11 mouse cellular contexts compared by ENCODE assay signal in genomic region chrX:20571024-20571423, GRCm38 (mm10). TPM values are rescaled to one million over a fixed set of nuclear protein-coding genes. Genes with fewer than 3 reads are reported as not detected.
DNase-seq lines count a peak whose midpoint lies in the region; ATAC-seq and TF ChIP-seq lines count a peak whose summit lies in the region.
"Had no signal": no experiment of that assay in that cellular context is flagged by ENCODE, and none has a peak within 500 bp of the region (broad histone marks: within the 10 kb centered on the region; RNA-seq: fewer than 3 reads in every experiment).

No protein-coding gene starts in this region.

- H3K4me3 ChIP-seq in lung, embryonic 14.5 days (ENCODE audit: low read depth, low read length), result no peak overlapping the region
- no peak overlapping the region for H3K4me3 ChIP-seq in embryonic facial prominence, embryonic 10.5 days
- H3K4me3 ChIP-seq in intestine, embryonic 16.5 days (ENCODE audit: low read length), result no peak overlapping the region
- H3K4me3 ChIP-seq in forebrain, embryonic 16.5 days (replicated peaks; ENCODE audit: low read length), result no peak overlapping the region
- H3K4me3 ChIP-seq: hindbrain, embryonic 15.5 days had no signal

- peak; percentile 95 for ATAC-seq in lung, embryonic 14.5 days (ENCODE audit: insufficient read depth)
- ATAC-seq in intestine, embryonic 16.5 days, result peak; percentile 93
- ATAC-seq in forebrain, embryonic 16.5 days, result no peak

- H3K4me2 ChIP-seq in lung, embryonic 14.5 days, result no peak overlapping the region
- H3K4me2 ChIP-seq in intestine, embryonic 16.5 days (ENCODE audit: low read depth, low read length), result no peak overlapping the region
- H3K4me2 ChIP-seq in forebrain, embryonic 16.5 days (ENCODE audit: low read length), result no peak overlapping the region
- H3K4me2 ChIP-seq: hindbrain, embryonic 15.5 days; midbrain, embryonic 11.5 days had no signal

- H3K9me3 ChIP-seq in lung, embryonic 14.5 days (ENCODE audit: low read depth, low read length), result no peaks in the 10 kb centered on the region
- H3K9me3 ChIP-seq in embryonic facial prominence, embryonic 10.5 days, result no peaks in the 10 kb centered on the region
- H3K9me3 ChIP-seq in intestine, embryonic 16.5 days (ENCODE audit: control insufficient read depth, low read length), result no peaks in the 10 kb centered on the region
- H3K9me3 ChIP-seq in forebrain, embryonic 16.5 days (ENCODE audit: control insufficient read depth, low read length), result no peaks in the 10 kb centered on the region
- H3K9me3 ChIP-seq: hindbrain, embryonic 15.5 days had no signal

- H3K4me1 ChIP-seq in lung, embryonic 14.5 days (ENCODE audit: insufficient read depth), result no peaks in the 10 kb centered on the region
- H3K4me1 ChIP-seq in embryonic facial prominence, embryonic 10.5 days, result no peaks in the 10 kb centered on the region
- no peaks in the 10 kb centered on the region for H3K4me1 ChIP-seq in intestine, embryonic 16.5 days (ENCODE audit: control insufficient read depth, insufficient read depth, low read length)
- no peaks in the 10 kb centered on the region for H3K4me1 ChIP-seq in forebrain, embryonic 16.5 days (replicated peaks; ENCODE audit: control insufficient read depth, insufficient read depth, low read length)
- H3K4me1 ChIP-seq: hindbrain, embryonic 15.5 days had no signal

- DNase-seq in lung, embryonic 14.5 days, result peak; percentile 86
- DNase-seq in lung, postnatal 25 days (ENCODE audit: low spot score), result no peak
- peak; percentile 19 for DNase-seq in embryonic facial prominence, embryonic 10.5 days (ENCODE audit: low spot score)
- peak; percentile 32 for DNase-seq in retina, adult 2 months (ENCODE audit: low read depth, low spot score)
- no peak for DNase-seq in layer of hippocampus, adult 8-10 months (ENCODE audit: low spot score in 2 of 2)
- DNase-seq in frontal cortex, postnatal 14 days (ENCODE audit: low spot score in 2 of 2), result no peak

- H3K27me3 ChIP-seq in lung, embryonic 14.5 days (ENCODE audit: insufficient read depth, low read length), result no peaks in the 10 kb centered on the region
- no peaks in the 10 kb centered on the region for H3K27me3 ChIP-seq in embryonic facial prominence, embryonic 10.5 days (replicated peaks; ENCODE audit: low read depth, poor library complexity, severe bottlenecking)
- H3K27me3 ChIP-seq in intestine, embryonic 16.5 days (replicated peaks; ENCODE audit: control insufficient read depth, insufficient read depth, low read length), result no peaks in the 10 kb centered on the region
- no peaks in the 10 kb centered on the region for H3K27me3 ChIP-seq in forebrain, embryonic 16.5 days (replicated peaks; ENCODE audit: control insufficient read depth, insufficient read depth, low read length)
- H3K27me3 ChIP-seq: CH12.LX; hindbrain, embryonic 15.5 days had no signal

- no peaks in the 10 kb centered on the region for H3K36me3 ChIP-seq in lung, embryonic 14.5 days (ENCODE audit: insufficient read depth)
- no peaks in the 10 kb centered on the region for H3K36me3 ChIP-seq in embryonic facial prominence, embryonic 10.5 days (replicated peaks)
- H3K36me3 ChIP-seq in intestine, embryonic 16.5 days (ENCODE audit: control insufficient read depth, insufficient read depth, low read length), result no peaks in the 10 kb centered on the region
- H3K36me3 ChIP-seq in forebrain, embryonic 16.5 days (ENCODE audit: control insufficient read depth, insufficient read depth), result no peaks in the 10 kb centered on the region
- H3K36me3 ChIP-seq: hindbrain, embryonic 15.5 days had no signal

- no peak overlapping the region for H3K9ac ChIP-seq in lung, embryonic 14.5 days
- no peak overlapping the region for H3K9ac ChIP-seq in intestine, embryonic 16.5 days (ENCODE audit: low read depth, low read length)
- no peak overlapping the region for H3K9ac ChIP-seq in forebrain, embryonic 16.5 days (replicated peaks; ENCODE audit: low read depth, low read length)
- H3K9ac ChIP-seq: hindbrain, embryonic 15.5 days had no signal

- peak overlapping the region; percentile 48; the same call in 1 of the 2 replicates for H3K27ac ChIP-seq in lung, embryonic 14.5 days (ENCODE audit: low read depth)
- H3K27ac ChIP-seq in embryonic facial prominence, embryonic 10.5 days (replicated peaks), result no peak overlapping the region
- H3K27ac ChIP-seq in intestine, embryonic 16.5 days (ENCODE audit: low read length), result no peak overlapping the region
- no peak overlapping the region for H3K27ac ChIP-seq in forebrain, embryonic 16.5 days (ENCODE audit: low read length)
- H3K27ac ChIP-seq: hindbrain, embryonic 15.5 days had no signal

- 23% methylated on average over 2 of the region's 2 CpGs for WGBS in lung, embryonic 14.5 days
- WGBS in embryonic facial prominence, embryonic 10.5 days, result 41% methylated on average over 2 of the region's 2 CpGs
- WGBS in intestine, embryonic 16.5 days, result 23% methylated on average over 2 of the region's 2 CpGs
- 34% methylated on average over 2 of the region's 2 CpGs for WGBS in forebrain, embryonic 16.5 days

- TF ChIP-seq CTCF in lung, embryonic 14.5 days (IDR thresholded peaks at IDR 0.05; ENCODE audit: low read depth), result no peak

RNA-seq across cellular contexts. Expression of gene Rgn, which starts 21.4 kb away (rescaled TPM):
- polyA plus RNA-seq in lung, embryonic 14.5 days (2014; fragmentation: Nextera tagmentation; extraction: Ambion mirVana), result 1.9 and 2.0 TPM in 2 replicates
- polyA plus RNA-seq in embryonic facial prominence, embryonic 10.5 days (2016; fragmentation: Nextera tagmentation; extraction: Ambion mirVana), result 0.17 and 0.45 TPM in 2 replicates
- polyA plus RNA-seq in intestine, embryonic 16.5 days (2015; fragmentation: Nextera tagmentation; extraction: Ambion mirVana), result 72.5 and 77.2 TPM in 2 replicates
- total RNA-seq in layer of hippocampus, adult 8-10 months (2022), result under 1 TPM in 3 of 4 experiments, not detected in 1; 0.27 to 0.39 (median 0.34) TPM
- polyA plus RNA-seq in forebrain, embryonic 16.5 days (2015; fragmentation: Nextera tagmentation; extraction: Ambion mirVana), result 0.20 and 0.25 TPM in 2 replicates
- total RNA-seq: CH12.LX had no signal

RNA-seq across cellular contexts. Expression of gene Rbm10, which starts 46.3 kb away (rescaled TPM):
- 69.8 and 75.1 TPM in 2 replicates for polyA plus RNA-seq in lung, embryonic 14.5 days (2014; fragmentation: Nextera tagmentation; extraction: Ambion mirVana)
- polyA plus RNA-seq in embryonic facial prominence, embryonic 10.5 days (2016; fragmentation: Nextera tagmentation; extraction: Ambion mirVana), result 112 and 113 TPM in 2 replicates
- polyA plus RNA-seq in intestine, embryonic 16.5 days (2015; fragmentation: Nextera tagmentation; extraction: Ambion mirVana), result 55.1 and 55.3 TPM in 2 replicates
- 10 to 100 TPM; 40.4 to 59.9 (median 50.0) TPM for total RNA-seq in layer of hippocampus, adult 8-10 months (2022)
- 62.9 and 65.3 TPM in 2 replicates for polyA plus RNA-seq in forebrain, embryonic 16.5 days (2015; fragmentation: Nextera tagmentation; extraction: Ambion mirVana)

RNA-seq across cellular contexts. Expression of gene Ndufb11, which starts 46.4 kb away (rescaled TPM):
- polyA plus RNA-seq in lung, embryonic 14.5 days (2014; fragmentation: Nextera tagmentation; extraction: Ambion mirVana), result 243 and 245 TPM in 2 replicates
- 174 and 176 TPM in 2 replicates for polyA plus RNA-seq in embryonic facial prominence, embryonic 10.5 days (2016; fragmentation: Nextera tagmentation; extraction: Ambion mirVana)
- polyA plus RNA-seq in intestine, embryonic 16.5 days (2015; fragmentation: Nextera tagmentation; extraction: Ambion mirVana), result 269 and 279 TPM in 2 replicates
- 100 to 1,000 TPM; 133 to 165 (median 154) TPM for total RNA-seq in layer of hippocampus, adult 8-10 months (2022)
- polyA plus RNA-seq in forebrain, embryonic 16.5 days (2015; fragmentation: Nextera tagmentation; extraction: Ambion mirVana), result 171 and 176 TPM in 2 replicates

Comparison
In these comparisons a context has a peak if more than half of its experiments do, and no peak if none do; other contexts are left out.
1. DNase-seq: peak in lung, embryonic 14.5 days (single experiment), embryonic facial prominence, embryonic 10.5 days (single experiment) and retina, adult 2 months (single experiment); none in lung, postnatal 25 days (single experiment), layer of hippocampus, adult 8-10 months (0 of 2) and frontal cortex, postnatal 14 days (0 of 2).
2. RNA of gene Rgn, which starts 21.4 kb away (polyA plus RNA-seq): 72.5 to 77.2 TPM in intestine, embryonic 16.5 days; 1.9 to 2.0 TPM in lung, embryonic 14.5 days, 0.20 to 0.25 TPM in forebrain, embryonic 16.5 days and 0.17 to 0.45 TPM in embryonic facial prominence, embryonic 10.5 days; every median in the first group is over 10 times any median in the second.